Mouse (Mus musculus) forebrain, embryonic 10.5 days (tissue): ENCODE measurements around the gene Tacc2. TPM values are rescaled to one million over a fixed set of nuclear protein-coding genes. Genes with fewer than 3 reads are reported as not detected.

Experiments
- DNase-seq: peaks from one replicate; pipeline ENCODE4 v3.0.0-alpha.2; 2017; ENCODE audit warnings: low spot score; ENCODE audit errors: extremely low spot score
- H3K27ac ChIP-seq: fragments of 300-500 bp; sonication (generic); 2 replicates; pipeline ENCODE4 v1.5.1; 2016; ENCODE audit warnings: mild to moderate bottlenecking
- H3K27me3 ChIP-seq: fragments of 300-500 bp; sonication (generic); 2 replicates; pipeline ENCODE4 v1.6.1; 2016; ENCODE audit warnings: mild to moderate bottlenecking; ENCODE audit not compliant: poor library complexity, severe bottlenecking
- H3K36me3 ChIP-seq: fragments of 300-500 bp; sonication (generic); replicated peaks from 2 replicates; pipeline ENCODE4 v1.6.1; 2016; ENCODE audit warnings: mild to moderate bottlenecking, moderate library complexity
- H3K4me1 ChIP-seq: fragments of 300-500 bp; sonication (generic); 2 replicates; pipeline ENCODE4 v1.6.1; 2016
- H3K4me3 ChIP-seq: fragments of 300-500 bp; sonication (generic); 2 replicates; pipeline ENCODE4 v1.5.1; 2016; ENCODE audit warnings: mild to moderate bottlenecking, moderate library complexity
- H3K9me3 ChIP-seq: fragments of 300-500 bp; sonication (generic); 2 replicates; pipeline ENCODE4 v1.6.1; 2016; ENCODE audit warnings: mild to moderate bottlenecking, moderate library complexity
- WGBS: fragments of 180-500 bp; shearing (Covaris S2); methylation state at CpG from one replicate; pipeline ENCODE4 v1.1.7; 2016; 5-methylcytosine and 5-hydroxymethylcytosine counted together
- polyA plus RNA-seq: library from polyadenylated mRNA; unstranded; fragments of >200 nt; fragmentation: Nextera tagmentation; extraction: Ambion mirVana; gene quantifications from 2 replicates; pipeline ENCODE4 v1.2.1, GENCODE M21; 2016

Gene Tacc2
- polyA plus RNA-seq, 1 experiment from 2014 or later = 40.3 TPM

DNA sequence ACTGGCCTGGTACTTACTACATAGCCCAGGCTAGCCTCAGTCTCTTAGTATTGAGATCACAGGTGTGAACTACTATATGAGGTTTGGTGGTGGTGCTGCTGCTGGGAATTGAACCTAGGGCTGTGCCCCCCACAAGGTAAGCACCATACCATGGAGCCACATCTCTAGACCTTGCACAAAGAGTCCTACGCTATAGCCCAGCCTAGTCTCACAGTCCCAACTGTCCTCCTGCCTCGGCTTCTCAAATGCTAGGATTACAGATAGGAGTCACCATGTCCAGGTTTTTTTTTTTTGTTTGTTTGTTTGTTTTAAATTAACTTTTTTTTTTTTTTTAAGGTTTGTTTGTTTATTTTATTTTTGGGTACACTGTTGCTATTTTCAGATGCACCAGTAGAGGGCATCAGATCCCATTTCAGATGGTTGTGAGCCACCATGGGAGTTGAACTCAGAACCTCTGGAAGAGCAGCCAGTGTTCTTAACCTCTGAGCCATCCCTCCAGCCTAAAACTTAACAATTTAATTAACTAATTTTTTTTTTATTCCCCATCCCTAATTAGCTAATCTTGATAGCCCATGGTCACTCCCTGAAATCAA lies 157.1 kb downstream of the Tacc2 start:
- H3K36me3 ChIP-seq = peaks cover 91% of the 10 kb centered on the region

DNA sequence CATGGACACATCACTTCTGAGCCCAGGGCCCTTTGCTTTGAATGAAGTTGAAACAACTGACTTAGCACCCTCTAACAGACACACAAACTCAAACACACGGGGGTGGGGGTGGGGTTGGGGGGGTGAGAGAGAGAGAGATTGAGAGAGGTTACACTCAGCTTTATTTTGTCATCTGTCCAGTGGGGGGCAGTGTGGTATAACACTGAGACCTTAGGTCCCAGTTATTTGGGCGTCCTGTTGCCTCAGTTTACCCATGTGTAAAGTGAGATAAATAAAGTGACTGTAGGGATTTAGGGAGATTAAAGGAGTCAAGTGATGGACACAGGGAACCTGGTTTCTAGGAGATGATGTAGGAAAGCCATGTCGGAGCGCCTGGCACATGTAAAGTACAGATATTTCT lies 163.9 kb downstream of the Tacc2 start:
- Histone ChIP-seq H3K36me3 (peaks cover 100% of the 10 kb centered on the region), H3K27ac (no peak overlapping the region), H3K27me3 (no peaks in the 10 kb centered on the region), H3K9me3 (no peaks in the 10 kb centered on the region), H3K4me3 (no peak overlapping the region), H3K4me1 (no peaks in the 10 kb centered on the region)
- WGBS = 85% methylated on average over 4 of the region's 4 CpGs
- DNase-seq = no peak

More for the DNA sequence above, 157.1 kb downstream of the Tacc2 start:
- H3K9me3 ChIP-seq = no peaks in the 10 kb centered on the region
- DNase-seq = no peak
- no peaks in the 10 kb centered on the region for H3K27me3 ChIP-seq
- 92% methylated on average over 2 of the region's 2 CpGs for WGBS
- H3K27ac ChIP-seq = no peak overlapping the region
- H3K4me1 ChIP-seq = peaks cover 26% of the 10 kb centered on the region
- no peak overlapping the region for H3K4me3 ChIP-seq

DNA sequence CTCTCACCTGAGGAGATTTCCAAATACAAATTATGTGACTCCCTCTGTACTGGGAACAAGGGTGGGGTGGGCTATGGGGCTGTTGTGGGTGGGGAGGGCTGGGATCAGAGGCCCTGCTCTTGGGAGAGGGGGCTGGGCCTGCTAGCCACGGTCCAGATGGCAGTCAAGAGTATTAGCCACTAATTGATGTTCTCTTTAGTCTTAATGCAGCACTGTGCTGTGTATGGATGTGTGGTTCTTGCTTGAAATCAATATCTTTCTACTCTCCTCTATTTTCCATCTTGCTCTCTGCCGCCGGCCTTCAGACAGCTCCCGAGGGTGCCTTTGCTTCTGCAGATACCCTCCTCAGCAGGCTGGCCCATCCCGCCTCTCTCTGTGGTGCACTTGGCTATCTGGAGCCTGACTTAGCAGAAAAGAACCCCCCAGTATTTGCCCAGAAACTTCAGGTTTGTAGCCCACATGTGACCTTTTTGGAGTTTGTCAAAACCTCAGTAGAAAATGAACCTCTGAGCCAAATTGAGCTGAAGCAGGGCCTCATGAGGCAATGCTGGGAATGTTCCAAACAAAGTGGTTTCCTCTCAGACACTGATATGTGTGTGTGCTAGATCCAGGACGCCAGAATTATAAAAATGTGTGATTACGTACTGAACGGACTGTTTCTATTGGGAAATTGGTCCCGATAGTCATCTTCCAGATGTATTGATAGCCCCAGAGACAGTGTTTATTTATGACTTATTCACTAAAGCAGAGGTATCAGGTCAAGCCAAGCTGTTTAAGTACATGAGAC lies 166.2 kb downstream of the Tacc2 start:
- Histone ChIP-seq H3K36me3 (peaks cover 100% of the 10 kb centered on the region), H3K4me3 (no peak overlapping the region), H3K4me1 (no peaks in the 10 kb centered on the region), H3K27me3 (no peaks in the 10 kb centered on the region), H3K9me3 (no peaks in the 10 kb centered on the region), H3K27ac (no peak overlapping the region)
- 94% methylated on average over 9 of the region's 9 CpGs for WGBS
- DNase-seq = no peak

DNA sequence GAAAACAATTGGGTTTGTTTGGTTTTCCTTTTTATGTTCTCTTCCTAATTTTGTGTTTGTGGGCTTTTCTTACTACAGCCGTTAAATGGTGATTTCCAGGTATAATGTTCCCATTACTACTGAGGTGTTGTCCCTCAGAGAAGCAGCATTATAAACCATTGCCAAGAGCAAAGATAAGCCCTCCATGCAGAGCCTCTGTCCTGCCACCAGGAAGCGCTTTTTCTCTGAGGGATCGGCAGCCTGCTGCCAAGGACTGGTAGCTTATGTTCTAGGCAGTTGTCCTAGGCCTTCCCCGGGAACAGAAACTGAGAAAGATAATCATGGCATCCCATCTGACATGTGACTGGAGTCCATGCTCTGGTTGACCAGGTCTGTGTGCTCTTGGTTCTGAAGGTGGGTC lies 171.9 kb downstream of the Tacc2 start:
- DNase-seq = no peak
- H3K36me3 ChIP-seq = peaks cover 90% of the 10 kb centered on the region
- no peak overlapping the region for H3K4me3 ChIP-seq
- peaks cover 30% of the 10 kb centered on the region for H3K4me1 ChIP-seq
- H3K27ac ChIP-seq = no peak overlapping the region
- no peaks in the 10 kb centered on the region for H3K9me3 ChIP-seq
- H3K27me3 ChIP-seq = no peaks in the 10 kb centered on the region
- 92% methylated on average over 4 of the region's 4 CpGs for WGBS

DNA sequence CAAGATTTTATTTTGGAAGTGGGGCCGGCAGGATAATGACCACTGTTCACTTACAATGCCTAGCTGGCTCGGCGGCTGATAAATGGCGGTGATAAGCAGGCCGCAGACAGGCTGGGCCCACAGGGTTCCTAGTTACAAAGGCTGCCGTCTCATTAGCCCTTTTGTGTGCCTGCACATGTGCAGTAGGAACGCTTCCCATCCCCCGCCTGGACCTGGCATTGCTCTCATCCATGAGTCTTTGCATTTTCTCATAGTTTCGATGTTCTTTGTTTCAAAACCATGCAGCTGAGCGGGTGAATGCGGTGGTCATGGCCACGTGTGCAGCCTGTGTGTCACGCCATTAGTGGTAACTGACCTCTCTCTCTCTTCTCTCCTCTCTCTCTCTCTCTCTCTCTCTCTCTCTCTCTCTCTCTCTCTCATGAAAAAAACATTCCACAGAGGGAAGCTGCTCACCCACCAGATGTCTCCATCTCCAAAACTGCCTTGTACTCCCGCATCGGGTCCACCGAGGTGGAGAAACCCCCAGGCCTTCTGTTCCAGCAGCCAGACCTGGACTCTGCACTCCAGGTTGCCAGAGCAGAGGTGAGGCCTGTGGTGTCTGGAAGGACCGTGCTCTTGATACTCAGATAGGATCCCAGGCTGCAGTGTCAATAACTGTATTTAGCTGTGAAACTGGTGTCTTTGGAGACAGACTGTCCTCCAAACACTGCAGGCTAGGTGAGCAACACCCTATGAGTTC lies 173.7 kb downstream of the Tacc2 start:
- no peak overlapping the region for H3K4me3 ChIP-seq
- peak; percentile 73 for DNase-seq
- H3K9me3 ChIP-seq = no peaks in the 10 kb centered on the region
- H3K4me1 ChIP-seq = peaks cover 30% of the 10 kb centered on the region
- WGBS = 46% methylated on average over 17 of the region's 17 CpGs
- H3K27me3 ChIP-seq = no peaks in the 10 kb centered on the region
- peak overlapping the region; percentile 93 for H3K27ac ChIP-seq
- peaks cover 90% of the 10 kb centered on the region for H3K36me3 ChIP-seq

DNA sequence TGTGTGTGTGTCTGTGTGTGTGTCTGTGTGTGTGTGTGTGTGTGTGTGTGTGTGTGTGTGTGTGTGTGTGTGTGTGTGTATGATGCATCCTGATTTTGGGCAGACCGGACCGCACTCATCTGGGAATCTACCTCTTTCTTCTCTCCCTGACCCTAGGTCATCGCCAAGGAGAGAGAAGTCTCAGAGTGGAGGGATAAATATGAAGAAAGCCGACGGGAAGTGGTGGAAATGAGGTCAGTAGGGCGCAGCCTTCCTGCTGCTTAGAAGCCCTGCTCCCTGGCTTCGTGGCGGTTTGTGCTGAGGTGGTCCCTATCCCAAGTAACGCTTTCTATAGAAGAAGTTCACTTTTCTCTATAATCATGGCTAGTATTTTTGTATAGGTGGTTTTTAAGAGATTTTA lies 174.4 kb downstream of the Tacc2 start:
- H3K27me3 ChIP-seq = no peaks in the 10 kb centered on the region
- H3K4me3 ChIP-seq = no peak overlapping the region
- H3K4me1 ChIP-seq = peaks cover 35% of the 10 kb centered on the region
- peak overlapping the region; percentile 93 for H3K27ac ChIP-seq
- peaks cover 90% of the 10 kb centered on the region for H3K36me3 ChIP-seq
- DNase-seq = no peak
- no peaks in the 10 kb centered on the region for H3K9me3 ChIP-seq
- 67% methylated on average over 8 of the region's 9 CpGs for WGBS

DNA sequence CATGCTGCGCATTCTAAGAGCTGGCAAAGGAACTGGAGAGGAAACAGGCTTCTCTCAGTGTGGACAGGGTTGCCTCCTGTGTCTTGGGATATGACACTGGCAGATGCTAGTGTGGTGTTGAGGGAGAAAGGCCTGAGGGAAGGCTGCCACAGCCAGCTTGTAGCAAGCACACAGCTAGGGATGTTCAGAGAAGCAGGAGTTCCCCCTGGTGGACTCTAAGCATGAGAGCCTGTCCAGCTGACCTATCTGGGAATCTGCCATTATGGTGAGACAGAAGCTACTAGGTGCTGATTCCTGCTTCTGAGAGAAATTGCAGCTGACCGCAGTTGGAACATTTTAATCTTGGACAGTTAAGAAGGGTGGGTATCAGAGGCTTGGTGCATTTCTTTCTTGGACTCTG lies 177.6 kb downstream of the Tacc2 start:
- no peaks in the 10 kb centered on the region for H3K9me3 ChIP-seq
- WGBS = 97% methylated on average over 2 of the region's 2 CpGs
- H3K27ac ChIP-seq = no peak overlapping the region
- H3K4me3 ChIP-seq = no peak overlapping the region
- no peaks in the 10 kb centered on the region for H3K27me3 ChIP-seq
- peaks cover 95% of the 10 kb centered on the region for H3K36me3 ChIP-seq
- peaks cover 30% of the 10 kb centered on the region for H3K4me1 ChIP-seq
- DNase-seq = no peak

DNA sequence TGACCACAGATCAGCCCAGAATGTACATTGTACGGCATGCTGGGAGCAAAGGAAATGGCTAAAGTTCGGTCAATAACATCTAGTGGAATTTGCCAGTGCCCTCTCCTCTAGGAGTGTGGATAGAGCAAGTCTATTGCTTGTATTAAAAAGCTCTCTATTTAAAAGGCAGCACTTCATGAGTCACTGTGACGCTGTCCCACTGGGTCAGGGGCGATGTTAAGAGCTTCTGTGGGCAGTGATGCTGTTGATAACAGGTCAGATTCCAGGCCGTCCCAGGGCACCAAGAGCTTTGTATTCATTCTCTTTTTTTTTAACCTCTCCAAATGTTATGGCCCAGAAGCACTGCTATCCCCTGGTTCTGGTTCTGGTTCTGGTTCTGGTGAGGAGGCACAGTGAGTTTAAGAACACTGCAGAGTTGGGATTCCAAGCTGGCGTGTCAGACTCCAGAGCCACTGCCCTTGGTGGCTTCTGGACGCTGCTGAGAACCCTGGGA lies 179.2 kb downstream of the Tacc2 start:
- WGBS = 88% methylated on average over 7 of the region's 7 CpGs
- no peak overlapping the region for H3K4me3 ChIP-seq
- DNase-seq = no peak
- no peak overlapping the region for H3K27ac ChIP-seq
- peaks cover 14% of the 10 kb centered on the region for H3K4me1 ChIP-seq
- peaks cover 99% of the 10 kb centered on the region for H3K36me3 ChIP-seq
- no peaks in the 10 kb centered on the region for H3K9me3 ChIP-seq
- H3K27me3 ChIP-seq = no peaks in the 10 kb centered on the region

DNA sequence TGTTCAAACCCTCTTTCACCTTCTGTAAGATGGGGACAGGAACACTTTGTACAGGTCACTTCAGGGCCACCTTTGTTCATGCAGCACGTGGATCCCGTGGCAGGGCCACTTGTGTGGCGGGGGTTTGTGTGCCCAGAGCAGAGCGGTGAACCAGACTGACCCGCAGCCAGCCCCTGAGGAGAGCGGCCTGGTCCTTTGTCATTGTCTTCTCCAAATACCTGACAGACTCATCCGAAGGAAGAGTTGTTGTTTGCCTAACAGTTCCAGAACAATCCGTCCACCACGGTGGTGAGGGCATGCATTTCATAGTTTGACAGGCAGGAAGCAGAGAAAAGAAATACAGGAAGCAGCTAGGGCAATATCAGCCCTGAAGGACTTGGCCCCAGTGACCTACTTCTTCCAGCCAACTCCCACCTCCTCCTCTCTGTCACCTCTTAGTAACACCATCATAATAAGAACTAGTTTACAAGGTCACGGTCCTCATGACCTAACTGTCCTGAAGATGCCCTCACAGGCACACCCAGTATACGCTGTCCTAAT lies 180.2 kb downstream of the Tacc2 start:
- WGBS = 91% methylated on average over 11 of the region's 11 CpGs
- no peak overlapping the region for H3K27ac ChIP-seq
- H3K4me1 ChIP-seq = peaks cover 9% of the 10 kb centered on the region
- no peak for DNase-seq
- H3K27me3 ChIP-seq = no peaks in the 10 kb centered on the region
- no peak overlapping the region for H3K4me3 ChIP-seq
- peaks cover 94% of the 10 kb centered on the region for H3K36me3 ChIP-seq
- H3K9me3 ChIP-seq = no peaks in the 10 kb centered on the region

DNA sequence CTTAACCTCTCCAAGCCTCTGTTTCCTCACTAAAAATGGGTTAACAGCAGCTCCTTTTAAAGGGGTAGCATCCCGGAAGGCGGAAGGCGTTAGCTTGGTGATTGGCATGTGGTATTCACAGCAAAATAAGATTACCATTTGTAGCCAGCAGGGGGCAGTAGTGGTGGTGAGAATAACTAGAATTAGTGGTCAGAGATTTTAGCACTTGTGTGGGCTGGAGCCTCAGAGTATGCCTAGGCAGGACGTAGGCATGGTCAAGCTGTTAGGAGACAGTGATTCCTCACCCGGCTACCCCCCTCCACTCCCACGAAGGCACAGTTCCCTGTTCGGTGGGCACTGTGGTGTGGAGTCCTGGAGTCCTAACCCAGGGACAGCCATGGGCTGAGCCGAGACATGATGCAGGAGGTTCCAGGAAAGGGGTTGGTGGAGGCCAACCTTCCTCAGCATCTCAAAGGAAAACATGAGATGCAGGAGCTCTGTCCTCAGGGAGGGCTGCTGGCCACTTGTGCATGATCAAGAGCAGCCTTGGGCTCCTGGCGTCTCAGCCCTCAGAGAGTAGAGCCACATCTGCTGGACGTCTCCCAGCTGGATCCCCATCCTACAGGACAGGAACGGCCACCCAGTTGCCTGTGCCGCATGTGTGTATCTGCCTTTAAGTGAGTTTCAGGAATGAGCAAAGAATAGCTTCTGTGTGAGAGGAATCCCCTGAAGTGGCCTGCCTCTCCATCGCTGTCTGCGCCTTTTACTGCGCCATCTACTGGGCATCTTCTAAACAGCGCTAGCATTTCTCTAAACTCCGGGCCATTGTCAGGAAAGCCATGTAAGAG lies 185.0 kb downstream of the Tacc2 start:
- Histone ChIP-seq H3K4me1 (peaks cover 6% of the 10 kb centered on the region), H3K4me3 (no peak overlapping the region), H3K27ac (no peak overlapping the region), H3K27me3 (no peaks in the 10 kb centered on the region), H3K9me3 (no peaks in the 10 kb centered on the region), H3K36me3 (peaks cover 80% of the 10 kb centered on the region)
- WGBS = 45% methylated on average over 17 of the region's 17 CpGs
- DNase-seq = peak; percentile 75

DNA sequence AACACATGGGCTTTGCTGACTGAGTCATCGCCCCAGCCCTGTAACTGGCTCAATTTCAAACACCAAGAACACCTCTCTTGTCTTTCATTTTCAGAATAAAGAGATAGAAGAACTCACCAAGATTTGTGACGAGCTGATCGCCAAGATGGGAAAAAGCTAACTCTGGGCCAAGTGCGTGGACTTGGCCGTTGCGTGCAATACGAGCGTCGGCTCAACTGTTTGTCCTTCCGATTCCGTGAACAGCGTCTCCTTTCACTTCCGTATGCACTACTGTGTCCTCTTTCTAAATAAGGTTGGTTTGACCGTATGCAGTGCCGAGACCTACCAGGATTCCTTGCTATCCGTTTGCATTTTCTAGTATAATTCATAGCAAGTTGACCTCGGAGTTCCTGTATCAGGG lies 186.9 kb downstream of the Tacc2 start:
- H3K9me3 ChIP-seq = no peaks in the 10 kb centered on the region
- no peak overlapping the region for H3K27ac ChIP-seq
- H3K36me3 ChIP-seq = peaks cover 62% of the 10 kb centered on the region
- no peak overlapping the region for H3K4me3 ChIP-seq
- no peak for DNase-seq
- WGBS = 96% methylated on average over 17 of the region's 17 CpGs
- H3K27me3 ChIP-seq = no peaks in the 10 kb centered on the region
- peaks cover 6% of the 10 kb centered on the region for H3K4me1 ChIP-seq
